Mouse (Mus musculus) testis, adult 2 months (tissue): ENCODE results near the gene Tk1. TPM values are rescaled to one million over a fixed set of nuclear protein-coding genes. Genes with fewer than 3 reads are reported as not detected.

ENCODE experiments used
- H3K27ac ChIP-seq: fragments of 200-500 bp; 2 replicates; pipeline ENCODE4 v1.5.1; 2012; ENCODE audit warnings: low read depth, low read length; ENCODE audit not compliant: control insufficient read depth, insufficient read depth
- H3K27me3 ChIP-seq: fragments of 200-500 bp; 2 replicates; pipeline ENCODE4 v1.6.1; 2012; ENCODE audit warnings: mild to moderate bottlenecking, low read length, moderate library complexity; ENCODE audit not compliant: control insufficient read depth, insufficient read depth
- H3K36me3 ChIP-seq: fragments of 200-500 bp; 2 replicates; pipeline ENCODE4 v1.6.1; 2012; ENCODE audit warnings: mild to moderate bottlenecking, low read length; ENCODE audit not compliant: control insufficient read depth, insufficient read depth
- H3K4me1 ChIP-seq: fragments of 200-500 bp; 2 replicates; pipeline ENCODE4 v1.6.1; 2012; ENCODE audit warnings: low read length; ENCODE audit not compliant: control insufficient read depth, insufficient read depth
- H3K4me3 ChIP-seq: fragments of 200-500 bp; 2 replicates; pipeline ENCODE4 v1.5.1; 2012; ENCODE audit warnings: low read depth, mild to moderate bottlenecking, low read length, moderate library complexity, mixed read lengths; ENCODE audit not compliant: control insufficient read depth
- CTCF ChIP-seq: fragments of 200-500 bp; IDR thresholded peaks from 2 replicates; pipeline ENCODE4 v1.5.1; 2012; ENCODE audit warnings: low read depth, mild to moderate bottlenecking, inconsistent platforms, low read length, moderate library complexity; ENCODE audit not compliant: control insufficient read depth, insufficient read depth, insufficient replicate concordance
- POLR2A ChIP-seq: fragments of 200-500 bp; IDR thresholded peaks from 2 replicates; pipeline ENCODE4 v1.6.1; 2012; ENCODE audit warnings: low read depth, mild to moderate bottlenecking, inconsistent platforms, low read length, moderate library complexity; ENCODE audit not compliant: control insufficient read depth
- polyA plus RNA-seq: library from polyadenylated mRNA; depleted of rRNA; stranded (reverse); fragments of >200 nt; gene quantifications from 2 replicates; pipeline ENCODE4 v1.2.3, GENCODE M21; 2012

Gene Tk1
- polyA plus RNA-seq, 1 experiment = 5.8 TPM

GRCm38 (mm10) chr11:117780199-117780515 is 45.7 kb downstream of the Tk1 start:
- Histone ChIP-seq H3K4me1 (peaks cover 29% of the 10 kb centered on the region), H3K27me3 (no peaks in the 10 kb centered on the region), H3K4me3 (peak overlapping the region; percentile 76), H3K27ac (peak overlapping the region; percentile 69), H3K36me3 (no peaks in the 10 kb centered on the region)
- TF ChIP-seq CTCF = no peak
- TF ChIP-seq POLR2A = no peak; the same call in 1 of the 2 replicates

GRCm38 (mm10) chr11:117779434-117780198 is 46.3 kb downstream of the Tk1 start:
- Histone ChIP-seq H3K27me3 (no peaks in the 10 kb centered on the region), H3K4me1 (peaks cover 29% of the 10 kb centered on the region)

GRCm38 (mm10) chr11:117778851-117779433 is 47.0 kb downstream of the Tk1 start:
- H3K4me3 ChIP-seq = peak overlapping the region; percentile 76
- H3K27me3 ChIP-seq = no peaks in the 10 kb centered on the region
- no peak for TF ChIP-seq POLR2A
- H3K4me1 ChIP-seq = peaks cover 29% of the 10 kb centered on the region
- no peaks in the 10 kb centered on the region for H3K36me3 ChIP-seq
- peak overlapping the region; percentile 88 for H3K27ac ChIP-seq

More at GRCm38 (mm10) chr11:117779434-117780198, 46.3 kb downstream of the Tk1 start:
- H3K27ac ChIP-seq = peak overlapping the region; percentile 88
- H3K36me3 ChIP-seq = no peaks in the 10 kb centered on the region
- peak overlapping the region; percentile 76 for H3K4me3 ChIP-seq
- TF ChIP-seq CTCF (no peak), POLR2A (peak; percentile 36; the same call in 1 of the 2 replicates)

DNA sequence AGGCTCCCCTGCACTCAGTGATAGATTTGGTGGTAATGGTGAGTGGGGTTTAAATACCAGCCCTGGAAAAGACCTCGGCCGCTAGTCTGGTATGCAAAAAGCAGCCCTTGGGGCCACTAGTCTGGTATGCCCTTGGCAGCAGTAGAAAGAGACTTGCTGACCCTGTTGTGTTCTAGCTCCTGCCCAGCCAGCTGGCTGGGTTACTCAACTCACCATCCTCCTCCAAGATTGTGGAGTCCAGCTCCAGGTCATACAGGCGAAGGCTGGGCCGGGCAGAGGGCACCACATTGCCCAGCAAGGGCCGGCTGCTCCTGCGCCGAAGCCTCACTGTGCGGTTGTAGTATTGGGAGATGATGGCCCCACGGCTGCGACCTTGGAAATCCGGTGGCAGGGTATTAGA is 47.9 kb downstream of the Tk1 start:
- Histone ChIP-seq H3K36me3 (no peaks in the 10 kb centered on the region), H3K4me3 (no peak overlapping the region), H3K27ac (no peak overlapping the region), H3K4me1 (peaks cover 33% of the 10 kb centered on the region), H3K27me3 (no peaks in the 10 kb centered on the region)
- TF ChIP-seq POLR2A = no peak
- TF ChIP-seq CTCF = no peak

- Histone ChIP-seq H3K36me3 (no peaks in the 10 kb centered on the region), H3K27ac (no peak overlapping the region), H3K27me3 (no peaks in the 10 kb centered on the region), H3K4me3 (no peak overlapping the region), H3K4me1 (peaks cover 36% of the 10 kb centered on the region)
- TF ChIP-seq CTCF (no peak), POLR2A (no peak)
These were observed 48.8 kb downstream of the Tk1 start for GRCm38 (mm10) chr11:117777111-117777510.

GRCm38 (mm10) chr11:117776085-117776792 is 49.7 kb downstream of the Tk1 start:
- no peak overlapping the region for H3K27ac ChIP-seq
- H3K27me3 ChIP-seq = no peaks in the 10 kb centered on the region
- peaks cover 33% of the 10 kb centered on the region for H3K4me1 ChIP-seq
- no peak overlapping the region for H3K4me3 ChIP-seq
- H3K36me3 ChIP-seq = no peaks in the 10 kb centered on the region
- TF ChIP-seq POLR2A (no peak), CTCF (no peak)

DNA sequence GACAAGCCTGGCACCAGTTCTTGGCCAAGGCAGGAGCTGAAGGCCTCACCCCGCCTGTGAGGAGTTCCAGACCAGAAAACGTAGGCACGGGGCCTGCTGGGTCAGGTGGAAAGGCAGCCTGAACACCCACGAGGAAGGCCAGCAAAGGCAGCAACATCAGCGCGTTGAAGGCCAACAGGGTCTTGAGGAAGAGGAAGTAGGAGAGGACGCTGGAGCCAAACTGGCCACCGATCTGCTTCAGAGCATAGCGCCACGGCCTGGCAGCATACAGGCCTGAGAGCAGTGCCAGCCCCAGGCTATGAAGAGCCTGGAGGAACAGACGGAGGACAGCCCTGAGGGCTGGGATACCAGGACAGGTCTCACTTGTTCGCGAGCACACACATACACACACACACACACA is 50.4 kb downstream of the Tk1 start:
- no peak overlapping the region for H3K27ac ChIP-seq
- no peaks in the 10 kb centered on the region for H3K27me3 ChIP-seq
- TF ChIP-seq POLR2A (no peak), CTCF (no peak)
- no peak overlapping the region for H3K4me3 ChIP-seq
- peaks cover 27% of the 10 kb centered on the region for H3K4me1 ChIP-seq
- H3K36me3 ChIP-seq = no peaks in the 10 kb centered on the region

GRCm38 (mm10) chr11:117774925-117775324 is 51.0 kb downstream of the Tk1 start:
- Histone ChIP-seq H3K4me3 (no peak overlapping the region), H3K4me1 (peaks cover 22% of the 10 kb centered on the region), H3K27me3 (no peaks in the 10 kb centered on the region), H3K36me3 (no peaks in the 10 kb centered on the region), H3K27ac (no peak overlapping the region)
- TF ChIP-seq POLR2A = no peak
- TF ChIP-seq CTCF = no peak
